Mouse (Mus musculus): Measurements from ENCODE around the gene Ralgds. TPM values are rescaled to one million over a fixed set of nuclear protein-coding genes. Genes with fewer than 3 reads are reported as not detected.

The Ralgds gene
- polyA plus RNA-seq (2012; rRNA removed) = 86.6 and 108 TPM in 2 replicates
- polyA plus RNA-seq (2014; fragmentation: Nextera tagmentation; extraction: Ambion mirVana) = 61.6 and 63.1 TPM in 2 replicates

GRCm38 (mm10) chr2:28512798-28513401 lies at the start of gene Ralgds:
TSS of gene Ralgds (plus strand) at chr2:28513125.
- Histone ChIP-seq H3K36me3 (ENCODE audit: control insufficient read depth, insufficient read depth, low read length) (no peaks in the 10 kb centered on the region; the same call in 1 of the 2 replicates), H3K27me3 (ENCODE audit: control insufficient read depth, insufficient read depth, low read length) (no peaks in the 10 kb centered on the region), H3K9me3 (ENCODE audit: control insufficient read depth, low read length) (no peaks in the 10 kb centered on the region), H3K4me2 (replicated peaks; ENCODE audit: low read depth, low read length, severe bottlenecking) (peak within 1 kb of the TSS; percentile 91), H3K4me1 (ENCODE audit: control insufficient read depth, insufficient read depth, low read length) (peaks cover 15% of the 10 kb centered on the region; the same call in 1 of the 2 replicates), H3K27ac (replicated peaks; ENCODE audit: low read depth, low read length) (peak within 1 kb of the TSS; percentile 70), H3K9ac (ENCODE audit: low read depth, low read length, severe bottlenecking) (peak within 1 kb of the TSS; percentile 88), H3K4me3 (replicated peaks; ENCODE audit: low read length) (peak within 1 kb of the TSS; percentile 81)
- WGBS = 1% methylated on average over 29 of the region's 71 CpGs
- no peak for DNase-seq (ENCODE audit: low spot score)
- no peak for TF ChIP-seq POLR2A (IDR thresholded peaks at IDR 0.05; ENCODE audit: borderline replicate concordance, extremely low read depth, insufficient read depth, insufficient read length)
- peak; percentile 66 for ATAC-seq (ENCODE audit: low FRiP score, low read depth)

GRCm38 (mm10) chr2:28463919-28464318 lies 49.0 kb upstream of the Ralgds start:
- H3K4me3 ChIP-seq (replicated peaks; ENCODE audit: low read length) = no peak overlapping the region
- ATAC-seq (ENCODE audit: low FRiP score, low read depth) (no peak), DNase-seq (ENCODE audit: low spot score) (peak; percentile 24)
- peaks cover 8% of the 10 kb centered on the region for H3K4me1 ChIP-seq (ENCODE audit: control insufficient read depth, insufficient read depth, low read length)
- H3K27me3 ChIP-seq (ENCODE audit: control insufficient read depth, insufficient read depth, low read length) = no peaks in the 10 kb centered on the region
- 51% methylated on average over 3 of the region's 3 CpGs for WGBS
- no peak for TF ChIP-seq POLR2A (IDR thresholded peaks at IDR 0.05; ENCODE audit: borderline replicate concordance, extremely low read depth, insufficient read depth, insufficient read length)
- H3K27ac ChIP-seq (replicated peaks; ENCODE audit: low read depth, low read length) = no peak overlapping the region
- no peak overlapping the region for H3K9ac ChIP-seq (ENCODE audit: low read depth, low read length, severe bottlenecking)
- H3K9me3 ChIP-seq (ENCODE audit: control insufficient read depth, low read length) = no peaks in the 10 kb centered on the region
- no peak overlapping the region for H3K4me2 ChIP-seq (replicated peaks; ENCODE audit: low read depth, low read length, severe bottlenecking)
- peaks cover 3% of the 10 kb centered on the region for H3K36me3 ChIP-seq (ENCODE audit: control insufficient read depth, insufficient read depth, low read length)

DNA sequence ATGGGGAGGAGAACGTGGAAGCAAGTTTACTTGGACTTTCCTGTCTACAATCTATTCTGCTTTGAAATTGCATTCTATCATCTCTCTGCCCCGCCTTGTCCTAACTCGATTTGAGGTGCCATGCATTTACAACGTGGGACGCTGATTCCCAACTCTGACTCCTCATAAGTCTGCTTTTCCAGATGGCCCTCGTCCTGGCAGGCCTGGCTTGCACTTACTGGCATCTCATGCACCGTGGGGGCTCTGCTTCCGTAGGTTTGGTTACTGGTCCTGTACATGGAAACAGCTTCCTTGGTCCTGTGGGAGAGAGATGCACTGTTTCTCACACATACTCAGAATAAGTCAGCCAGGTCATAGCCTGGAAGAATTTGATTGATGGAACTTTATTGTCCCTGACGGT lies 48.0 kb upstream of the Ralgds start:
- TF ChIP-seq POLR2A (IDR thresholded peaks at IDR 0.05; ENCODE audit: borderline replicate concordance, extremely low read depth, insufficient read depth, insufficient read length) = no peak
- no peaks in the 10 kb centered on the region for H3K9me3 ChIP-seq (ENCODE audit: control insufficient read depth, low read length)
- H3K27me3 ChIP-seq (ENCODE audit: control insufficient read depth, insufficient read depth, low read length) = no peaks in the 10 kb centered on the region
- no peak overlapping the region for H3K9ac ChIP-seq (ENCODE audit: low read depth, low read length, severe bottlenecking)
- H3K4me1 ChIP-seq (ENCODE audit: control insufficient read depth, insufficient read depth, low read length) = peaks cover 9% of the 10 kb centered on the region
- H3K4me2 ChIP-seq (replicated peaks; ENCODE audit: low read depth, low read length, severe bottlenecking) = no peak overlapping the region
- H3K36me3 ChIP-seq (ENCODE audit: control insufficient read depth, insufficient read depth, low read length) = peaks cover 13% of the 10 kb centered on the region
- DNase-seq (ENCODE audit: low spot score) (no peak), ATAC-seq (ENCODE audit: low FRiP score, low read depth) (no peak)
- no peak overlapping the region for H3K27ac ChIP-seq (replicated peaks; ENCODE audit: low read depth, low read length)
- H3K4me3 ChIP-seq (replicated peaks; ENCODE audit: low read length) = no peak overlapping the region
- WGBS = 76% methylated on average over 9 of the region's 9 CpGs

GRCm38 (mm10) chr2:28465836-28466518 lies 46.9 kb upstream of the Ralgds start, which contains the start of gene 1700007K13Rik:
TSS of gene 1700007K13Rik (minus strand) at chr2:28466332.
- ATAC-seq (ENCODE audit: low FRiP score, low read depth) (peak; percentile 75), DNase-seq (ENCODE audit: low spot score) (peak; percentile 64)
- H3K27ac ChIP-seq (replicated peaks; ENCODE audit: low read depth, low read length) = no peak within 1 kb of the TSS
- TF ChIP-seq POLR2A (IDR thresholded peaks at IDR 0.05; ENCODE audit: borderline replicate concordance, extremely low read depth, insufficient read depth, insufficient read length) = no peak
- H3K9me3 ChIP-seq (ENCODE audit: control insufficient read depth, low read length) = no peaks in the 10 kb centered on the region
- H3K36me3 ChIP-seq (ENCODE audit: control insufficient read depth, insufficient read depth, low read length) = peaks cover 22% of the 10 kb centered on the region
- peak within 1 kb of the TSS; percentile 18 for H3K4me3 ChIP-seq (replicated peaks; ENCODE audit: low read length)
- 6% methylated on average over 24 of the region's 25 CpGs for WGBS
- peaks cover 9% of the 10 kb centered on the region for H3K4me1 ChIP-seq (ENCODE audit: control insufficient read depth, insufficient read depth, low read length)
- H3K4me2 ChIP-seq (replicated peaks; ENCODE audit: low read depth, low read length, severe bottlenecking) = peak within 1 kb of the TSS; percentile 59
- no peaks in the 10 kb centered on the region for H3K27me3 ChIP-seq (ENCODE audit: control insufficient read depth, insufficient read depth, low read length)
- peak within 1 kb of the TSS; percentile 29; the same call in 1 of the 2 replicates for H3K9ac ChIP-seq (ENCODE audit: low read depth, low read length, severe bottlenecking)

DNA sequence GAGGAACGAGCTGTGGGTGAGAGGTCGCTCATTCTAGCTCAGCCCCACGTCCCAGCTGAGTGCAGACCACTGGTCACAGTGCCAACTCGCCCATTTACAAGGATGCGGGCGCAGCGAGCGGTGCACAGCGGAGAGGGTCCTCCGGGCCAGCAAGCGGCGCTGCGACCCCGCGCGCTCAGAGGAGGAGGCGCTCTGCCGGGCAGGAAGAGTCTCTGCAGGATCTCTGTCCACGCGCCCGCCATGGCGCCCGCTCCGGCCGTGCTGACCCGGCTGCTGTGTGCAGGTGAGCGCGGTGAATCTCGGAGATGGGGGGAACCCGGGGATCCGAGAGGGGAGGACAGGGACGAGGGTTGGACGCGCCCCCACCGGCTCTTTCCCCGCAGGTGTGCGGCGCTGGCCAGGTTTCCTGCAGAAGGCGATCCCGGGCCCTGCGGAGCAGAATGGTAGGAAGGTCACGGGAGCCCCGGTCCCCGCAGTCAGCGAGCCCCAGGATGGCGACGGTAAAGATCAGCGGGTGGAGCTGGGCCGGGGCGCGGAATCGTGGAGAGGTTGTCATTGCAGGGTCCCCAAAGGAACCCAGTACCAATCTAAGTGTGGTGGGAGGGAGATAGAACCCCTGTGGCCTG lies 45.0 kb upstream of the Ralgds start, which contains the start of gene Mrps2:
Gene Mrps2, plus strand, starts transcription at position 207 of the 626 bp plus-strand sequence.
- H3K4me3 ChIP-seq (replicated peaks; ENCODE audit: low read length) = peak within 1 kb of the TSS; percentile 64
- H3K36me3 ChIP-seq (ENCODE audit: control insufficient read depth, insufficient read depth, low read length) = peaks cover 35% of the 10 kb centered on the region
- H3K9me3 ChIP-seq (ENCODE audit: control insufficient read depth, low read length) = no peaks in the 10 kb centered on the region
- ATAC-seq (ENCODE audit: low FRiP score, low read depth) = peak; percentile 91
- TF ChIP-seq POLR2A (IDR thresholded peaks at IDR 0.05; ENCODE audit: borderline replicate concordance, extremely low read depth, insufficient read depth, insufficient read length) = 0 out of 2 replicates have a peak, but pooled peaks have one; percentile 74
- peaks cover 9% of the 10 kb centered on the region for H3K4me1 ChIP-seq (ENCODE audit: control insufficient read depth, insufficient read depth, low read length)
- peak; percentile 80 for DNase-seq (ENCODE audit: low spot score)
- peak within 1 kb of the TSS; percentile 76 for H3K4me2 ChIP-seq (replicated peaks; ENCODE audit: low read depth, low read length, severe bottlenecking)
- no peaks in the 10 kb centered on the region for H3K27me3 ChIP-seq (ENCODE audit: control insufficient read depth, insufficient read depth, low read length)
- WGBS = under 1% methylated on average over 40 of the region's 52 CpGs
- no peak within 1 kb of the TSS for H3K27ac ChIP-seq (replicated peaks; ENCODE audit: low read depth, low read length)
- H3K9ac ChIP-seq (ENCODE audit: low read depth, low read length, severe bottlenecking) = peak within 1 kb of the TSS; percentile 80

All from limb, embryonic 14.5 days (tissue).